Mouse (Mus musculus) liver, postnatal 0 days (tissue): ENCODE measurements around the gene Pias3. TPM values are rescaled to one million over a fixed set of nuclear protein-coding genes. Genes with fewer than 3 reads are reported as not detected.

ENCODE experiments used
- ATAC-seq: fragments of 200-750 bp; cut with Nextera tagmentation; 2 replicates; pipeline ENCODE4 v1.8.0; 2017; ENCODE audit warnings: mild to moderate bottlenecking, moderate library complexity
- DNase-seq: peaks from one replicate; pipeline ENCODE4 v3.0.0-alpha.2; 2016
- H3K27ac ChIP-seq: fragments of 300-500 bp; sonication (generic); 2 replicates; pipeline ENCODE4 v1.5.1; 2014; ENCODE audit warnings: antibody characterized with exemption, moderate library complexity, mild to moderate bottlenecking, low read depth
- H3K27me3 ChIP-seq: fragments of 300-500 bp; sonication (generic); 2 replicates; pipeline ENCODE4 v1.6.1; 2014; ENCODE audit warnings: low read length, control low read depth, mixed read lengths; ENCODE audit not compliant: insufficient read depth
- H3K36me3 ChIP-seq: fragments of 300-500 bp; sonication (generic); replicated peaks from 2 replicates; pipeline ENCODE4 v1.6.1; 2014; ENCODE audit warnings: mild to moderate bottlenecking, control low read depth, low read length, moderate library complexity, mixed read lengths; ENCODE audit not compliant: insufficient read depth
- H3K4me1 ChIP-seq: fragments of 300-500 bp; sonication (generic); 2 replicates; pipeline ENCODE4 v1.6.1; 2014; ENCODE audit warnings: antibody characterized with exemption, mild to moderate bottlenecking, control low read depth; ENCODE audit not compliant: insufficient read depth
- H3K4me2 ChIP-seq: fragments of 300-500 bp; sonication (generic); 2 replicates; pipeline ENCODE4 v1.6.1; 2014; ENCODE audit warnings: low read depth, mild to moderate bottlenecking, low read length, moderate library complexity, mixed read lengths
- H3K4me3 ChIP-seq: fragments of 300-500 bp; sonication (generic); 2 replicates; pipeline ENCODE4 v1.5.1; 2014; ENCODE audit warnings: low read depth, low read length
- H3K9ac ChIP-seq: fragments of 300-500 bp; sonication (generic); replicated peaks from 2 replicates; pipeline ENCODE4 v1.6.1; 2014; ENCODE audit warnings: mild to moderate bottlenecking, moderate library complexity
- H3K9me3 ChIP-seq: fragments of 300-500 bp; sonication (generic); 2 replicates; pipeline ENCODE4 v1.6.1; 2016; ENCODE audit warnings: mild to moderate bottlenecking, control low read depth, low read length, mixed read lengths
- CTCF ChIP-seq: sonication (generic); IDR thresholded peaks from 2 replicates; pipeline ENCODE4 v1.5.1; 2016; ENCODE audit warnings: antibody characterized with exemption, low read depth
- EP300 ChIP-seq: IDR thresholded peaks from 2 replicates; pipeline ENCODE4 v1.6.1; 2016; ENCODE audit warnings: antibody characterized with exemption, low read depth, mild to moderate bottlenecking
- WGBS: fragments of 180-500 bp; shearing (Covaris S2); extraction: QIAGEN DNeasy Blood & Tissue Kit; methylation state at CpG from one replicate; pipeline ENCODE4 v1.1.7; 2014; ENCODE audit not compliant: insufficient replicate concordance; 5-methylcytosine and 5-hydroxymethylcytosine counted together
- polyA plus RNA-seq: library from polyadenylated mRNA; unstranded; fragments of >200 nt; fragmentation: Nextera tagmentation; extraction: Ambion mirVana; gene quantifications from 2 replicates; pipeline ENCODE4 v1.2.1, GENCODE M21; 2015

The Pias3 gene
- polyA plus RNA-seq, 1 experiment from 2014 or later: 4.6 TPM

GRCm38 (mm10) chr3:96674442-96674841 lies 21.7 kb upstream of the Pias3 start:
- Histone ChIP-seq H3K9ac (no peak overlapping the region), H3K27me3 (peaks cover 16% of the 10 kb centered on the region), H3K4me2 (no peak overlapping the region), H3K27ac (no peak overlapping the region), H3K9me3 (no peaks in the 10 kb centered on the region), H3K4me3 (no peak overlapping the region), H3K36me3 (no peaks in the 10 kb centered on the region), H3K4me1 (peaks cover 4% of the 10 kb centered on the region)
- ATAC-seq: no peak
- DNase-seq: no peak
- WGBS: 73% methylated on average over 8 of the region's 8 CpGs
- TF ChIP-seq CTCF (no peak), EP300 (no peak)

DNA sequence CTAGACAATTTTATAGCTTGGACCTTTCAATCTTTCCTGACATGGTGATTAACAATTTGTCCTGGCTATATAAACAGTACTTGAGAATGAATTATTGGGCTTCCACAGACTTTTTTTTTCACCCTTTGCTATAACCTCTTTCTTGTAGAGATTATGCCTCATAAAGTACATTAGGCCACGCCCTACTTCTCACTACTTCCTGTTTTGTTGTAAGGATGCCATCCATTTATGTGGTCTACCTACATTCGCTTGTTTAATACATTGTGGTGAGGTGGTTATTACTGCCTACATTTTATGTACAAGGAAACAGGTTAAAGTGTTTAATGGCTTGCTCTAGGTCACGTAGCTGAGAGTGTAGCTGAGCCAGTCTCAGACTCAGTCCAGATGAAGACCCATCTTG lies 21.0 kb upstream of the Pias3 start:
- Histone ChIP-seq H3K9ac (no peak overlapping the region), H3K9me3 (no peaks in the 10 kb centered on the region), H3K4me1 (peaks cover 4% of the 10 kb centered on the region), H3K36me3 (no peaks in the 10 kb centered on the region), H3K4me3 (no peak overlapping the region), H3K27me3 (peaks cover 17% of the 10 kb centered on the region), H3K27ac (no peak overlapping the region), H3K4me2 (no peak overlapping the region)
- ATAC-seq (no peak), DNase-seq (no peak)
- 58% methylated on average over 3 of the region's 3 CpGs for WGBS
- TF ChIP-seq EP300: no peak
- TF ChIP-seq CTCF: no peak

- no peaks in the 10 kb centered on the region for H3K9me3 ChIP-seq
- H3K27me3 ChIP-seq: peaks cover 15% of the 10 kb centered on the region
- no peak overlapping the region for H3K27ac ChIP-seq
- ATAC-seq (no peak), DNase-seq (no peak)
- 67% methylated on average over 3 of the region's 3 CpGs for WGBS
- no peaks in the 10 kb centered on the region for H3K36me3 ChIP-seq
- no peaks in the 10 kb centered on the region for H3K4me1 ChIP-seq
- TF ChIP-seq CTCF: no peak
- no peak for TF ChIP-seq EP300
- H3K4me3 ChIP-seq: no peak overlapping the region
- no peak overlapping the region for H3K9ac ChIP-seq
- H3K4me2 ChIP-seq: no peak overlapping the region
Measured at GRCm38 (mm10) chr3:96675690-96676089, 20.5 kb upstream of the Pias3 start.

- Histone ChIP-seq H3K9me3 (no peaks in the 10 kb centered on the region), H3K36me3 (no peaks in the 10 kb centered on the region), H3K27ac (no peak overlapping the region), H3K4me2 (no peak overlapping the region), H3K4me1 (no peaks in the 10 kb centered on the region), H3K4me3 (no peak overlapping the region), H3K9ac (no peak overlapping the region), H3K27me3 (peaks cover 18% of the 10 kb centered on the region; the same call in 1 of the 2 replicates)
- ATAC-seq (no peak), DNase-seq (no peak)
- 62% methylated on average over 7 of the region's 7 CpGs for WGBS
- TF ChIP-seq CTCF: no peak
- no peak for TF ChIP-seq EP300
Measured at GRCm38 (mm10) chr3:96678456-96678855, 17.7 kb upstream of the Pias3 start.

- no peak overlapping the region for H3K4me3 ChIP-seq
- no peak for DNase-seq
- WGBS: 25% methylated on average over 5 of the region's 5 CpGs
- H3K27ac ChIP-seq: no peak overlapping the region
- no peak for ATAC-seq
- no peaks in the 10 kb centered on the region for H3K36me3 ChIP-seq
- no peaks in the 10 kb centered on the region for H3K4me1 ChIP-seq
- H3K4me2 ChIP-seq: no peak overlapping the region
- H3K27me3 ChIP-seq: peaks cover 22% of the 10 kb centered on the region; the same call in 1 of the 2 replicates
- no peaks in the 10 kb centered on the region for H3K9me3 ChIP-seq
- TF ChIP-seq CTCF (no peak), EP300 (no peak)
- H3K9ac ChIP-seq: no peak overlapping the region
Measured at GRCm38 (mm10) chr3:96679159-96679674, 17.0 kb upstream of the Pias3 start.

DNA sequence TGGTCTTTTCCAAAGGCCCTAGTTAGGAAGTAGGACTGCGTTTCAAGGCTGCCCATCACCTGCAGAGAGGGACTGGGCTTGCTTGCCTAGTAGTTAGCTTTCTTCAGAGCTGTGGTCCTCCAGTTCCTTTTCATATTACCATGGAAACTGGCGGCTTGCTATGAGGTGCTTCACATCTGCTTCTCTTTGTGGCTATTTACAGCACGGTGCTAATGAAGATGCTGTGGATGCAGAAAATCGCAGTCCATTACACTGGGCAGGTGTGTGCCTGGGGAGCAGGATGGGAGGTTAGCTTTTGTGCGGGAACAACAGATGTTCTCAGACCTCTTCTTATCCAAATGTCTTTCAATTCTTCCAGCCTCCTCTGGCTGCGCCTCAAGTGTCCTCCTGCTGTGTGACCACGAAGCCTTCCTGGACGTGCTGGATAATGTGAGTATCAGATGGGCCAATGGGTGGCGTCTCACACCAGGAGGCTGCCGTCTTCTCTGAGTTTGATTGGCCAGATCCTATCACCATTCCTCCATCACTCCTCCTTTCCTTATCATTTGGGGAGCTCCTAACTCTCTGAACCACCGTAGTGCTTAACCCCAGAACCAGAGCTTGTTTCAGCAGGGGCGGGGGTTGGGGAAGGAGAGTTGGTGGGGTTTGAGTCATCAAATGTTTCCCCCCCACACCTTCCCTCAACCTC lies 15.8 kb upstream of the Pias3 start:
- 25% methylated on average over 12 of the region's 12 CpGs for WGBS
- DNase-seq (no peak), ATAC-seq (no peak)
- H3K9ac ChIP-seq: no peak overlapping the region
- H3K4me3 ChIP-seq: no peak overlapping the region
- no peaks in the 10 kb centered on the region; the same call in 1 of the 2 replicates for H3K4me1 ChIP-seq
- no peaks in the 10 kb centered on the region for H3K36me3 ChIP-seq
- TF ChIP-seq EP300: no peak
- no peak for TF ChIP-seq CTCF
- H3K27me3 ChIP-seq: peaks cover 34% of the 10 kb centered on the region; the same call in 1 of the 2 replicates
- H3K9me3 ChIP-seq: no peaks in the 10 kb centered on the region
- H3K4me2 ChIP-seq: no peak overlapping the region
- H3K27ac ChIP-seq: no peak overlapping the region

DNA sequence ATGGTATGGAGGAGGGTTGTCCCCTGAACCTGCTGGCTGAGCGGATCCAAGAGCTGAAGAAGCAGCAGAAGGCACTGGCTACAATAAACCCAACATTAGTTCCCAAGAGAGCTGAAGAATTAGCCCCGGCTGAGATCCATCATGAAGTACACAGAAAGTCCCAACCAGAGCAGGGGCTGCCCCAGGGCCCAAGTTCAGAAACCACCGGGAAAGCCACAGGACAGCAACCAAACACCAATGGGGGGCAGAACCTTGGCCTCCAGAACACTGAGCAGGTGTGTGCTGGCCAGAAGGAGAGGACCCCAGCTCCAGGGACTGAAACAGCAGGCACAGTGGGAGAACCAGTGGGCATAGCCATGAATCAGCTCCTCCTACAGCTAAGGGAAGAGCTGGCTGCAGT lies 12.7 kb upstream of the Pias3 start:
- Histone ChIP-seq H3K4me3 (no peak overlapping the region), H3K27me3 (peaks cover 43% of the 10 kb centered on the region; the same call in 1 of the 2 replicates), H3K9ac (no peak overlapping the region), H3K36me3 (no peaks in the 10 kb centered on the region), H3K9me3 (no peaks in the 10 kb centered on the region), H3K4me1 (no peaks in the 10 kb centered on the region; the same call in 1 of the 2 replicates), H3K4me2 (no peak overlapping the region), H3K27ac (no peak overlapping the region)
- 81% methylated on average over 3 of the region's 3 CpGs for WGBS
- ATAC-seq (no peak), DNase-seq (no peak)
- TF ChIP-seq CTCF (no peak), EP300 (no peak)
